Mouse (Mus musculus) retina, adult 2 months (tissue): ENCODE data around the gene Ptrh1.

Experiments used
- DNase-seq: peaks from one replicate; pipeline ENCODE4 v3.0.0-alpha.2; 2012; ENCODE audit warnings: low read depth, low spot score

Ptrh1 gene

DNA sequence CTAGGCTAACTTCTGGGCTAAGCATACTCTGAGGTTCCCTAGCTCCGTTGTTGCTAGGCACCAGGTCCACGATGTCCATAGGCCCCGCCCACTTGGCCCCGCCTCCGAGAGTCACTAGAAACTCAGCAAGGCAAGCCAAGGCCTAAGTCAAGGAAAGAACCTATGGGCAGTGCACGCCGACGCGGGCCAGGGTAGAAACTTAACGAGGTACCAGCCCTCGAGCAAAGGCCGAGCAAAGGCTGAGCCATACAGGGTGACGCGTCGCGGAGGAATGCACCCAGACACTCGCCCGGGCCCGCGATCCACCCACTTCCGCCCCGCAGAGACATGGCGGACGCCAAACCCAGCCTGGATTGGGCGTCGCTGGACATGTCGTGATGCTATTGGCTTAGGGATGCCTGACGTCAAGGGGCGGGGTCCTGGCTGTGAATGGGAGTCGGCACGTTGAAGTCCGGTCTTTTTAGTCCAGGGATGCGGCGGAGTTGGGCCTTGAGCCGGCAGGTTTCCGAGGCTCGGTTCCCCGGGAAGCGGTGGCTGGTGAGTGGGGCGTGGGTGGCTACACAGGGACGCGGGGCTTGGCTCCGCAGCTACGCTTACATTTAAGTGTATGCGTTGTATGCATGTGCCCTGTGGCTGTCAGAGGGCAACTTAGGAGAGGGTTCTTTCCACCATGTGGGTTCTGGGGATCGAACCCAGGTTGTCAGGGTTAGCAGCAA is at the start of gene Ptrh1, which contains the start of gene Ttc16:
Ptrh1 (plus strand) TSS at position 428 of the 716 bp plus-strand sequence.
Ttc16 (minus strand) TSS at position 275 of the 716 bp plus-strand sequence.
- peak; percentile 88 for DNase-seq

DNA sequence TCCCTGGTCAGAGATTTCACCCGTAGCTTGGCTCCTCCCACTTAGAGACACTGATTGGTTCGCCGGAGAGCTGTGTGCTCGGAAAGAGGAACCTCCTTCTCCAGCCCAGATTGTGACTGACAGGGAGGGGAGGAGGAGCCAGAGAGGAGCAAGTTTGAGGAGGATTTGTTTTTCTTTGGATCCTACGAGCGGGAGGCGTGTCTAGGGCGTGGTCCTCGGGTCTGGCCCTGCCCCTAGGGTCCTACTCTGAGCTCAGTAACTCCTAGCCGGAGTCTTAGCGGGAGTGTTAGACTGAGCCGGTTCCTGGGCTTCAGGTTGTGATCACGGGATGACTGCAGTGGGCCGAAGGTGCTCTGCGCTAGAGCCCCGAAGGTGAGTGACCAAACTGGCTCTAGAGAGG is 48.2 kb upstream of the Ptrh1 start:
- DNase-seq, result peak; percentile 74

DNA sequence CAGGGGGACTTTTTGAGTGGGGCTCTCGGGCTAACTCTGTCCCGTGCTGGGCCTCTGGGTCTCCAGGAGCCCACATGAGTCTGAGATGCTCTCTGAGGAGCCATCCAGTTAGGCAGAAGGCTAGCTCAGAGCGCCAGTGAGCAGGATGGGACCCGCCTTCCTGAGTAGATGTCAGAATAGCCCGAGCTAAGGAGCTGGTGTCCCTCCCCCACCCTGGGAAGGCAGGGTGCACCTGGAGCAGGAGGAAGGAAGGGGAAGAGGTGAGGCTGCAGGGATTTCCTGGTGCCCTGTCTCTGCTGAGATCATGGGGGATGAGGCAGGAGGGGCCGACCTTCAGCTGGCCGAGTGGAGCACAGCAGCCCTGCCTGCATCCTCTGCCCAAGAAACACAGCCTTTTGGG is 47.1 kb upstream of the Ptrh1 start:
- no peak for DNase-seq

DNA sequence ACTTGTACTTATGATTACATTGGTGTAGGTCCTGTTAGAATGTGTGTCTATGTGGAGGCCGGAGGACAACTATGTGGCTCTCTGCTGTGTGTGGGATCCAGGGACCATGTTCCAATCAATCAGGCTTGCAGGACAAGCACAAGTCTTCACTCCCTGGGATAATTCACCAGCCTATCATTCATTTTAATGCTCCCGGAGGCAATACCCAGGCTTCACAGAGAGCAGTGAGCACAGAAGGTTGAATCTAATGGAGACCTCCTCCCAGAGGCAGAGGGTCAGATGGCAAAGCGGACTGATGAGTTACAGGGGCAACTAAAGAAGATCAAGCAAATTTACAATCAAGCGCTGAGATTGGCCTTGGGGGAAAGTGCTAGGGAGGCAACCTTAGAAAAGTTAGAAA is 46.0 kb upstream of the Ptrh1 start:
- DNase-seq, result no peak

DNA sequence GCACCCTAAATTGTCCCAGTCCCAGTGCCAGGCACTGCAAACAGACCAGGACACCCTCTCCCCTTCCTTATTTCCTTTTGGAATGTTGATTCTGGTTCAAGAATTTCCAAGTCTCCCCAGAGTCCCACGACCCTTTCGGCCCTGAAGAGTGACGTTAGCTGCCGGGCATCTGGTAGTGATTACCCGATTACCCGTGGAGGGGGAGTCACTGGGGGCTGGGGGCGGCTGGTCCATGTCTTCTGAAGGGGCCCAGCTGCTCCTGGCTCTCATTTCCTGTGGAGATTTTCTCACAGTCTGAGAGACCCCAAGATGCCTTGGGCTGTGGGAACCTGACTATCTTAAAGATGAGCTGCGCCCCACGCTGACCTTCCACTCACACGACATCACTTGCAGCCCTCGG is 44.7 kb upstream of the Ptrh1 start:
- no peak for DNase-seq

DNA sequence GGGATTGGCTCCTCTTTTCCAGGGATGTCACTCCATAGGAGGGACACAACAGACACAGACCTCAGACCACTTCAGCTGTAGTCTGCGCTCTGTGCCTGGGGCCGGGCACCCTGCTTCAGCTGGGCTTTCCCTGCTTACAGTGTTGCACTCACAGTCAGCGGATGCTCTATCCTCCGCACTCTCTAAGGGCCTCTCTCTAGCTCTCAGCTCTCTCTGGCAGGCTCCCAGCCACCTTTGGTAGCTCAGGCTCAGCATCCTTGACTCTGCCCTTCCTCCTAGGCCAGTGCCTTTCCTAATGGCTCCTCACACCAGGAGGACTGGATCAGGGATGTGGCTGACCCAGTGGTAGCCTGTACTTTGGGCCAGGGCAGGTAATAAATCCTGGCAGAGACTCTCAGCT is 43.7 kb upstream of the Ptrh1 start:
- no peak for DNase-seq

DNA sequence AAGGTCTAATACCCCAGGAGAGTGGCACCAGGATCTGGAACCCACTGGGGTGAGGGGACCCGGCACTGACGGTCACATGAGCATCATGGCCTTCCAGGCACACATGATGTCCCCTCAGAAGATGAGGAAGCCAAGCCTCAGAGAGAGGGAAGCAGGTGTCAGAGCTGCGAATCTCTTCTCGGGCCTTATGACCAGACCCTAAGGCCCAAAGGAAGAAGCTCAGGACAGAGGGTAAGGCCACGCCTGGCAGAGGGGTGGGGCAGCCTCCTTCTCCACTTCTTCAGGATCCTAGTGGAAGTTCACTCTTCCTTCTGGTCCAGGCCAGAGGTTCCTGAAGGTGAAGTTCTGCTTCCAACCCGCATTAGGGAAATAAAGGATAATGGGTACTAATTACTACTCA is 42.9 kb upstream of the Ptrh1 start:
- DNase-seq, result no peak

DNA sequence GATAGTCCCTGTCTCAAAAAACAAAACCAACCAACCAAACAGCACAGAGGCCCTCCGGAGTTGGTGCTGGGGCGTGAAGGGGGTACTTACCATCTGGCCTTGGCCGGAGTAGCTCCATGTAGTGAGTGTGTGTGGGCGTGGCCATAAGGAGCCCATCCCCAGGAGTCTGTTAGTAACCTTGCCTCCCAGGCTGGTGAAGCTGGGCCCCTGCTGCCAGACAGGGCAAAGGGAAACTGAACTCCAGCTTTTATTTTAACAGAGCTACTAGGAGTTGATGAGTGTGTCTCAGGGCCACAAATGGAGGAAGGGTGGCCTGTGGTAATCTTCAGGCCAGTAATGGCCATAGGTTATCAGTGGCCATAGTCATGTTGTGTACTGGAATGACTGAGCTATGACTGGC is 41.1 kb upstream of the Ptrh1 start:
- no peak for DNase-seq

DNA sequence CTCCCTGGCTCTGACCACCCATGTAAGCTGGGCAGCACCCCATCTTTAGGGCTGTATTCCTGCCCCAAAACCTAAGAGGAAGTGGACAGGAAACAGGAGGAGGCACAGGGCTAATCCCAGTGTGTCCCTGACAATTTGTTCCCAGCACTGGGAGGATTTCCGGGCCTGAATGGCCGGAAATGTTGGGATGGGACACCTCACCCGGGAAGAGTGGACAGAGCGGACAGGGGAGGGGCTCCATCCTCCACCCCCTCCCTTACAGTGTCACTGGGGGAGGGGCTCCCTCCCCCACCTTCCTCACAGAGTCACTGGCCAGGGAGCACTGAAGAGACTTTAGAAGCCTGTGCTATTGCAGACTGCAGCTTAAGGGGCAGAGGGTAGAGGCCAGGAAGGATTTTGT is 40.7 kb upstream of the Ptrh1 start:
- DNase-seq, result no peak

DNA sequence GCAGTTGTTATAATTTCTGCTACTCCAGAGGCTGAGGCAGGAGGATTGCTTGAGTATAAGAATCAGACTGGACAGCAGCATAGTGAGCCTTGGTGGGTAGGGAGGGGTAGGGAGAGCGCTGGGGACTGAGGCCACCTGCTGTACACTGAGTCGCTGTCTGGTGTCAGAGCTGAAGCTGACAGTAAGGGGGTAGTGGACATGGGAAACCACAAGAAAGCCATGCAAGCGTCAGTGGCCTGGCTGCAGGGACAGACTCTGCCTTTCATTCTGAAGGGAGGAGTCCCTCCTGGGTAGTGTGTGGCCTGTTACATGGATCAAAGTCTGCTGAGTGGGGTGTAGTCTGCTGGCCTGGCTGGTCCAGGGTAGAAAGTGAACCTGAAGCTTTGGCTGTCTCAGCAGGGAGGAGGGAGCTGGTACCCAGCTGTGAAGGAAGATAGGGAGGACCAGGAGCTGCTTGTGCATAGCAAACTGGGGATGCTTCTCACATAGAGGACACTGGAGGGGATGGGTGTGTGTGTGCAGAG is 39.2 kb upstream of the Ptrh1 start:
- DNase-seq, result no peak

DNA sequence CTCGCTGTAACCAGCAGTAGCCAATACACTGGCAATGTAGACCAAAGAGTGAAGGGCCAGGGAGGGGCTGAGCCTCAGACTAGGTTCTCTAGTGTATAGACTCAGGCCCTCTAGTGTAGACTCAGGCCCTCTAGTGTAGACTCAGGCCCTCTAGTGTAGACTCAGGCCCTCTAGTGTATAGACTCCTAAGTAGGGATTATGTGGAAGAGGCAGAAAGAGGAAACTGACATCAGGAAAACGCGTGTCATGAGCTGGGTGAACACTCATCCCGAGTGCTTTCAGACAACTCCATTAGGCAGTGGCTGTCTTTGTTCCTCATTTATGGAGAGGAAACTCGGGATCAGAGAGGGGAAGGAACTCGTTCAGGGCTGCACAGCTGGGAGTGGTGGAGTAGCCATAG is 38.6 kb upstream of the Ptrh1 start:
- no peak for DNase-seq

DNA sequence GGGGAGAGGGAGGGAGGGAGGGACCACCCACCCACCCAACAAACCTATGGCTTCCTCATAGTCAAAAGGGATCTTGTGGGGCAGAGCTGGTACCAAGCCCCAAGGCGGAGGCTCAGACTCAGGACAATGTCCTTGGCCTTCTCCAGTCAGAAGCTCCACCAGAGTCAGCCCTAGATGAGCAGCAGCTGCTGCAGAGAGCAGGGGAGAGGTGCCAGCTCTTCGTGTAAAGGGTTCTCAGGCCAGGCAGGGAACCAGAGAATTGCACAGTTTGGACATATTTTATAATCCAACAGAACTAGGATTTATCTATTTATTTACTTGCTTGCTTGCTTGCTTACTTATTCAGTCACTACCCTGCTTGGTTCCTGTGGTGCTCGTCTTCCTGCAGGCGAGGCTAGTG is 36.3 kb upstream of the Ptrh1 start:
- no peak for DNase-seq

DNA sequence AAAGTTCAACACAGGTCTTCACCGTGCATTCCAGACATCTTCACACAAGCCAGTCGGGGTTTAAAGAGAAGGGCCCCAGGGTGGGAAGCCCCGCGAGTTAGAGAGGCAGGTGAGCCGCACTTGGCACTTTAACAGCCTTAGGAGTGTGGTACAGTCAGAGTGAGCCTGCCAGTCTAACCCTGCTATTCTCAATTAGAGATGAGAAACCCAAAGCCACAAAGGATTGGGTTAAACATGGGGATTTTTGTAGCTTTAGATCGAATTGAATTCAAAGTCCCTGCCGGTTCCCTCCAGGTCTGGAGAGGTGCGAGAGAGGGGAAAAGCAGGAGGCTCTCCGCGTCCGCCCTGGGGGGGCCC is 34.7 kb upstream of the Ptrh1 start, which contains the start of gene 6330409D20Rik:
6330409D20Rik (minus strand) TSS at position 101 of the 357 bp plus-strand sequence.
- DNase-seq, result no peak

DNA sequence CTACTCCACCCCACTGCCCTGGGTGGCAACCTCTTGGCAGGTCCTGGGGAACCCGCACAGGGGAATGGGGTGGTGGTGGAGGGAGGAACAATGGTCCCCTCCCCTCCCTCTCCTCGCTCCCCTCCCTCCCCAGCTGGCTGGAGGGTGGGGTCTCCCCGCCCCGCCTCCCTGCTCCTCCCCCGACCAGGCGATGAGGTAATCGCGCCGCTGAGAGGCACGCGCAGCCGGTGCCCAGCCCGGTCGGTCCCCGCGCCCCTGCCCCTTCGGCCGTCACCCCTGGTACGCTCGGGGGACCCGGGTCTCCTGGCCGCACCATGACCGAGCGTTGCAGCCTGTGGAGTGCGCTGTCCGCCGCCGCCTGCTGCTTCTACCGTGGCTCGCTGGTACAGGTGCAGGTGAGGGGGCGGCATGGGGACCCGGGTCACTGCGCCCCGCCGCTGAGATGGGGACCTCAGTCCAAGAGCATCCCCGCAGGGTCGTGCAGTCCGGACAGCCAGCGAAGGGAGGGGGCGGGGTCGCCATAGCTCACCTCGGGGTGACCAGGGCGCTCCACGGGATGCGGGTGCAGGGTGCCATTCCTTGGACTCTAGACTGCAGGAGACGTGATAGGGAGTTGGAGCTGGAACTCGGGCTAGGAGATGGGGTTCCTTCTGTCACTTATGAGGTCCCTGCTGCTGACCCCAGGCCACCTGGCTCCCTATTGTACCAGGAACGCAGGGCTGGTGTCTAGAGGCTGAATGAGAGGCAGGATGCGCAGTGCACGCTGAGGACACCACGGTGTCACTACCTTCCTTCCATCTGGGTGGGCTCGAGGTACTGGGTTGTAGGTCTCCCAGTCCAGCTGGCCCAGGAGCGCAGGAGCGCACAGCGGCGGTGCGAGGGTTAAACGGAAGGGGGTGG is 34.1 kb upstream of the Ptrh1 start:
- no peak for DNase-seq

DNA sequence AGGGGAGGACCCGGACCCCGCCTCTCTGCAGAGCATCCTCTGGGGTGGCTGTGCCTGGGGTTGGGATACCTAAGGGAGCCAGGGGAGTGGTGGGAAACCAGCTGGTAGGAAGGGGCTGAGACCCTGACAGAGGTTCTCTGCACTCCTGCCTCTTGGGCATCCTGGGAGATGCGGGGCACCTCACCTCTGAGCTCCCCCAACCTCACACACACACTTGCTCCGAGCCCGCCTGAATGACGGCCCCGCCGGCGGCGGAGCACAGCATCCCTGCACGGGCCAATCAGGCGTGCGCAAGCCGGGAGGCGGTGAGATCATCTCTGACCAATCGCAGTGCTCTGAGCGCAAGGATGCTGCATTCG is 33.4 kb upstream of the Ptrh1 start:
- no peak for DNase-seq

DNA sequence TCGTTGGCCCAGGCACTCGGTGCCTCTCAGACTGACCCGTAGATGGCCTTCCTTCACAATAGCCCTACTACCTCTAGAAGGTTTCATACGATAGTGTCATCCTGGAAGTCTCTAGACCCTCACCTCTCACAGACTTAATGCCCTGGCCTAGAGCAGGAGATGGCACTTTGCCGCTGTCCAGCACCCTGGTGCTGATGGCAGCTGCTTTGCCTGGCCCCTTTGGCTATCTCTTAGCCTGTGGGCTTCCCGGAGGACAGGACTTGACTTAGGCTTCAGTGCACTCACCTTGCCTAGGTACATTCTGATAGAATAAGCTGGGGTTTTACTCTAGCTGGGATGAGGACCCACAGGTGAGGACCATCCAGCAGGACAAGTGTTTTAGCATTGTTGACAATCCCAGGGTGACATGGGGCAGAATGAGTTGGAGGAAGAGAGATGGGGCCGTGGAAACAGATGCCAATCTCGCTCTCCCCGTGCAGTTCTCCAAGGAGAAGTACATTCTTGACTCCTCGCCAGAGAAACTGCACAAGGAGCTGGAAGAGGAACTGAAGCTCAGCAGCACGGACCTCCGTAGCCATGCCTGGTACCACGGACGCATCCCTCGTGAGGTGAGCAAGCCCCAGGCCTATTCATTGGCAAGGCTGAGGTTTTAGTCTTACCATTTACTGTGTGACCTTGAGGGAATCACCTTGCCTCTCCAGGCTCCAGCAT is 31.2 kb upstream of the Ptrh1 start:
- no peak for DNase-seq

DNA sequence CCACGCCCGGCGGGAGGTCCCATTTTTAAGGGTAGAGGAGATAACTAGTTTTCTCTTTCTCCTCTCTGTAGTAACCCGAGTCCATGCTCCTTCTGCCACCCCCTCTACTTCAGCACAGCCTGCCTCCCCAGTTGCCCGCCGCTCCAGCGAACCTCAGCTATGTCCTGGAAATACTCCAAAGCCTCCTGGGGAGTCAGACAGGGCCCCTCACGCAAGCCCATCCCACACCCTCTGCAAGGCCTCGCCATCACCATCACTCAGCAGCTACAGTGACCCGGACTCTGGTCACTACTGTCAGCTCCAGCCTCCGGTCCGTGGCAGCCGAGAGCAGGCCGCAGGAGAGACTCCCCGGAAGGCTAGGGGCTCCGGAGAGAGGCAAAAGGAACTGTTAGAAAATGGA is 26.5 kb upstream of the Ptrh1 start:
- no peak for DNase-seq

DNA sequence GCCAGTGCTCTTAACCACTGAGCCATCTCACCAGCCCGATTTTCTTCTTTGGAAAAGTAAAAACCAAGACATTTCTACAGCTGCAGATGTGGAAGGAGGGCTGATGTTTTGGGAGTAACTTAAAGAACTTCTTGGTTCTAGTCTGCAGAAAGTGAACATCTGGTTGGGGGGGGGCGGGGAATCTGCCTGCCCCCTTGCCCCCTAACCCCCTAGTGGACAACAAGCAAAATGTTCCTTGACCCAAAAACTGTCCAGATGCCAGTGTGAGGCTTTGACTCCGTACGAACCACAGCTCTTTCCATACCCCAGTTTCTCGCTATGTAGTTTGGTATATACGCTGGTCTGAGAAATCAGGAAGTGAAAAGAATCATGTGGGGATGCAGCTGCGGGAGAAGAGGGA is 25.4 kb upstream of the Ptrh1 start:
- no peak for DNase-seq

DNA sequence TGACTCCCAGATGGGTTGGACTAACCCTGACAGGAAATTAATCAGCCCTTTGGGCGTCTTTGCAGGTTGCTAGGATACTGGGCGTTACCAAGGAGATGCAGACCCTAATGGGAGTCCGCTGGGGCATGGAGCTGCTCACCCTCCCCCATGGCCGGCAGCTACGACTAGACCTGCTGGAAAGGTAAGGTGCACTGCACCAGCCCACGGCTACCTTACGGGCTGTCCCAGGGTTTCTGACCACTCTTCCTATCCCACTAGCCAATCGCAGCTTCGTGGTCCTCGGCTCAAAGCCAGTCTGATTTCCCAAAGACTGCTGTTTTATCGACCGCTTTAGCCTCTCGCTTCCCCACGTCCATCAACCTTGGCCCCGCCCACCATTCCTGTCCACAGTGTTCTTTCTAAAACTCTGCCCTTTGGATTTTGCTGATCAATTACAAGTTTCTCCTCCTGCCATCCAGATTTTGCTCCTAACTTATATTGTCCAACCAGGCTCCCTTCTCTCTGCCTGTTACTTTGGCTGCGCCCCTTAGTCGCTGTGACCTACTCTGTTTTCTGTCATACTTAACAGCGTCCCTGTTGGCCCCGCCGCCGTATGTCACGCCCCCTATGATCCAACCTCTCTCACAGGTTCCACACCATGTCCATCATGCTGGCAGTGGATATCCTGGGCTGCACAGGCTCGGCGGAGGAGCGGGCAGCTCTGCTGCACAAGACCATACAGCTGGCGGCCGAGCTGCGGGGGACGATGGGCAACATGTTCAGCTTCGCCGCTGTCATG is 24.5 kb upstream of the Ptrh1 start:
- DNase-seq, result peak; percentile 71

DNA sequence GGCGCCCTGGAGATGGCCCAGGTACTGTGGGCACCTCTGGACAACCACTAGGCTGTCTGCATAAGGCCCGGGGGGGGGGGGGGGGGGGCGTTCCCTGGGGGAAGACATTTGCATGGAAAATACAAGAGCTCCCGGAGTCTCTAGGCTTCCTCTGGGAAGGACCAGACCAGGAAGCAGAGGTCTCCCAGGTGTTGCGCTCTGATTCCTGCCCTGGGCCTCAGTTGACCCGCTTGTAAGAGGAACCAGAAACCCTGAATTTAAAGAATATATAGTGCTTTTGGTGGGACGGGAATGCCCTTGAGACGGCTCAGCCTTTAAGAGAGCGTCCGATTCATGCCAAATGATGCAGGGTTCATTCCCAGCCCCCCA is 23.9 kb upstream of the Ptrh1 start:
- no peak for DNase-seq

DNA sequence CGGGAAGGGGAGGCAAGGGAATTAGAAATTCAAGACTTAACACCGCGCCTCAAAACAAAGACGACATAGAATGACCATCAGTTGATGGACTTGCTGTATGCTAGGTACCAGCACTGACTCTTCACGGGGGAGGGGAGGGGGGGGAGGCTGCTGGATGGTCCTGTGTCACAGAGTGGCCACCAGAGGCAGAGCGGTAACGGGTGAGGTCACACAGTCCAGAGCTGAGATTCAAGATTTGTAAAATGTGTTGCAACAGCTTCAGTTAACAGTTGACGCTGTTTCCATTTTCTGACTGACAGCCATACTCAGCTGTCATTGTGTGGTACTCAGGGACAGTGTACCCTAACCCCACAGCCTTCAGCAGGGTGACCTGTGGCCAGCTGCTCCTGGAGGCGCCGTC is 23.4 kb upstream of the Ptrh1 start:
- no peak for DNase-seq

DNA sequence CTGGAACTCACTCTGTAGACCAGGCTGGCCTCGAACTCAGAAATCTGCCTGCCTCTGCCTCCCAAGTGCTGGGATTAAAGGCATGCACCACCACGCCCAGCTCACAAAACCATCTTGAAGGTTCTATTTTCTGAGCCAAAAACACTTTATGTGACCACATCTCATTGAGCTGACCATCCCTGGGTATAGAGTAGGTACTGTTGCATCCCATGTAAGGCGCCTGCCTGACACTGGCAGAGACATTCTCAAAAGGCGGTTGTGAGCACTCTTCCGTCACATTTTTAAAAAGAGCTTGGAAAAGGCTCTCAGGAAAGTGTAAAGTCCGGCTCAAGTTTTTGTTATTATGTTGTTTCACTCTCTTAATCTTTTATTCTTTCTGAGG is 18.9 kb upstream of the Ptrh1 start:
- DNase-seq, result no peak
